Mouse (Mus musculus): ENCODE data around the gene Faap20.

GRCm38 (mm10) chr4:155214793-155215192 is 34.8 kb upstream of the Faap20 start:
- TF ChIP-seq CTCF (IDR thresholded peaks at IDR 0.05; ENCODE audit: low read depth, low read length) (no peak), POLR2A (IDR thresholded peaks at IDR 0.05; ENCODE audit: insufficient read depth, low read length) (no peak)
